Mouse (Mus musculus) kidney, adult 2 months (tissue): Measurements from ENCODE around the gene 2410137M14Rik. TPM values are rescaled to one million over a fixed set of nuclear protein-coding genes. Genes with fewer than 3 reads are reported as not detected.
"Not testable (repeated sequence)": the region's sequence is repeated elsewhere in the genome, so short reads cannot be mapped to it uniquely, and the experiment has no call there.

Experiments
- DNase-seq: peaks from one replicate; pipeline ENCODE4 v3.0.0; 2021
- H3K27ac ChIP-seq: fragments of 200-500 bp; 2 replicates; pipeline ENCODE4 v1.5.1; 2012; ENCODE audit warnings: low read depth, low read length, control low read depth, inconsistent platforms; ENCODE audit not compliant: insufficient read depth
- H3K27me3 ChIP-seq: fragments of 200-500 bp; replicated peaks from 2 replicates; pipeline ENCODE4 v1.6.1; 2012; ENCODE audit warnings: mild to moderate bottlenecking, moderate library complexity, low read length, inconsistent platforms; ENCODE audit not compliant: control insufficient read depth, insufficient read depth
- H3K36me3 ChIP-seq: fragments of 200-500 bp; 2 replicates; pipeline ENCODE4 v1.6.1; 2012; ENCODE audit warnings: mild to moderate bottlenecking, moderate library complexity, low read length, inconsistent platforms; ENCODE audit not compliant: control insufficient read depth, insufficient read depth
- H3K4me1 ChIP-seq: fragments of 200-500 bp; 2 replicates; pipeline ENCODE4 v1.6.1; 2011; ENCODE audit warnings: low read length; ENCODE audit not compliant: control insufficient read depth, insufficient read depth
- H3K4me3 ChIP-seq: fragments of 200-500 bp; 2 replicates; pipeline ENCODE4 v1.5.1; 2011; ENCODE audit warnings: mild to moderate bottlenecking, low read depth, low read length, control low read depth; ENCODE audit not compliant: insufficient read depth
- CTCF ChIP-seq: fragments of 200-500 bp; conservative IDR thresholded peaks from 2 replicates; pipeline ENCODE4 v1.5.1; 2011; ENCODE audit warnings: low read depth, mild to moderate bottlenecking, control low read depth, low read length, moderate library complexity, mixed read lengths; ENCODE audit not compliant: insufficient read depth, insufficient read length
- POLR2A ChIP-seq: fragments of 200-500 bp; IDR thresholded peaks from one replicate; pipeline ENCODE4 v1.6.1; 2011; ENCODE audit warnings: low read depth, low read length, control low read depth
- WGBS: fragments of 180-500 bp; shearing (Covaris S2); methylation state at CpG from one replicate; pipeline ENCODE4 v1.1.7; 2018; 5-methylcytosine and 5-hydroxymethylcytosine counted together
- polyA plus RNA-seq: library from polyadenylated mRNA; depleted of rRNA; stranded (reverse); fragments of >200 nt; gene quantifications from 2 replicates; pipeline ENCODE4 v1.2.3, GENCODE M21; 2012

2410137M14Rik gene
- polyA plus RNA-seq, 1 experiment = 0.25 TPM

DNA sequence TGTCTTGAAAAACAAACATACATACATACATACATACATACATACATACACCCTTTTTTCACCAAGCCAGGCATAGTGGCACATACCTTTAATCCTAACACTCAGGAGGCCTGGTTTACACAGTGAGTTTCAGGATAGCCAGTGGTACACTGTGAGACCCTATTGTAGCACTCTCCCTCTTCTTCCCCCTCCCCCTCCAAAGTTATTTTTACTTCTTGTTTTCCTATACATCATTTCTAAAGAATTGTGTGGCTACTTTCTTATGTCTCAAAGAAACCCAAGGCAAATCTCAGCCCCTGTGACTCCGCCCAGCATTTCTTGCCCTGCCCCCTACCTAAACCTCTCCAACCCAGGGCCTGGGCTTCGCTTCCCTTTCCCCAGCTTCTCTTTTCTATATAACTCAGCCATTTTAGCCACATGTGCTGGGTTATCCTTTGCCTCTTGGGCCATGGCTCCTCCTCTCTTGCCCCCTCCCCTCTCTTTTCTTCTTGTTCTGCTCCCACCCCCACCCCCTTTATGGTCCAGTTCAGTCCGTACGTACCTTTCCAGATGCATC, 12.8 kb upstream of the 2410137M14Rik start:
- Histone ChIP-seq H3K4me3 (no peak overlapping the region), H3K36me3 (no peaks in the 10 kb centered on the region), H3K4me1 (no peaks in the 10 kb centered on the region; the same call in 1 of the 2 replicates), H3K27me3 (no peaks in the 10 kb centered on the region), H3K27ac (no peak overlapping the region)
- no peak for TF ChIP-seq POLR2A
- no peak for TF ChIP-seq CTCF
- DNase-seq = no peak
- 89% methylated on average over 4 of the region's 4 CpGs for WGBS

DNA sequence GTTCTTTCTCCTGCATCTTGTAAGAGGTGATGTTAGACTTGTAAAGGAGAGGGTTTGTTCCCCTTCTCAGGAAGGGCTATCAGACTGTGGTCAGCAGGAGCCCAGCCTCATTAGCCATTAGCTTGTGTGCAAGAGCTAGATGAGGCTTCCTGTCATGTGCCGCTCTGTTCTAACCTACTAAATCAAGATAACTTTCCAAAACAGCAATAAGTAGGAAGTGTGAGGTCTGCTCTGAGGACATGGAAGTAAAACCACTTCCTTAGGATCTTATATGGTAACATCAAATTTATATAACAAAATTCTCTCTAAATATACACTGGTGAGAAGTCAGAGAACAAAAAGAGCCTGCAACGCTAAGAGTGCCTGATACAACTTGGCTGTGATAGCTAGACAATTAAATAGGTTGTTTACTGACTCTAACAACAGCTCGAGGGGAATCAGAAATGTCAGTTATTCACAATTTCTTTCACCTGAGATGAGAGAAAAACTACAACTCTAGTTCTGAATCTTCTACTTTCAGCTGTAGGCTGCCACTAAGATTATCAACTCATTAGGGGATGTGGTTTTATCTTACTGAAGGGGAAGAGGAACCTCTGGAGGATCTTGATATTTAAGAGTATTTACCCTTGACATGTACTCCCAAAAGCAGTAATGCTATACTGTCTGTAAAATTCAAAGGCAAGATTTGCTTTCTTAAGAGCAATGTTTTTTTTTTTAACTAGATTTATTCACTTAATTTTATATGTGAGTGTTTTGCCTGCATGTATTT, 11.5 kb upstream of the 2410137M14Rik start:
- no peaks in the 10 kb centered on the region for H3K36me3 ChIP-seq
- H3K4me3 ChIP-seq = no peak overlapping the region
- no peak overlapping the region for H3K27ac ChIP-seq
- TF ChIP-seq POLR2A (no peak), CTCF (no peak)
- no peaks in the 10 kb centered on the region; the same call in 1 of the 2 replicates for H3K4me1 ChIP-seq
- WGBS = 55% methylated on average over 3 of the region's 3 CpGs
- no peaks in the 10 kb centered on the region for H3K27me3 ChIP-seq
- DNase-seq = no peak

DNA sequence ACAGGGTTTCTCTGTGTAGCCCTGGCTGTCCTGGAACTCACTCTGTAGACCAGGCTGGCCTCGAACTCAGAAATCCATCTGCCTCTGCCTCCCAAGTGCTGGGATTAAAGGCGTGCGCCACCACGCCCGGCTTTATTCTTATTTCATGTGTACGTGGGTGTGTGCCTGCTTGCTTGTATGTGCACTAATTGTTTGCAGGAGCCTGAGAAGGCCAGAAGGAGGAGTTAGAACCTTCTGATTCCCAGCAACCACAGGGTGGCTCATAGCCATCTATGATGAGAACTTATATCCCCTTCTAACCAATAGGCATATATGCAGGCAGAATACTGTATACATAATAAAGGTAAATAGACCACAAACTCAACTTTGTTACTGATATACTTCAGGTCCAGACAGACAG, 9.6 kb upstream of the 2410137M14Rik start:
- WGBS = 95% methylated on average over 6 of the region's 6 CpGs
- H3K4me1 ChIP-seq, DNase-seq, H3K36me3 ChIP-seq, H3K27ac ChIP-seq, H3K27me3 ChIP-seq, H3K4me3 ChIP-seq: not testable (repeated sequence)

DNA sequence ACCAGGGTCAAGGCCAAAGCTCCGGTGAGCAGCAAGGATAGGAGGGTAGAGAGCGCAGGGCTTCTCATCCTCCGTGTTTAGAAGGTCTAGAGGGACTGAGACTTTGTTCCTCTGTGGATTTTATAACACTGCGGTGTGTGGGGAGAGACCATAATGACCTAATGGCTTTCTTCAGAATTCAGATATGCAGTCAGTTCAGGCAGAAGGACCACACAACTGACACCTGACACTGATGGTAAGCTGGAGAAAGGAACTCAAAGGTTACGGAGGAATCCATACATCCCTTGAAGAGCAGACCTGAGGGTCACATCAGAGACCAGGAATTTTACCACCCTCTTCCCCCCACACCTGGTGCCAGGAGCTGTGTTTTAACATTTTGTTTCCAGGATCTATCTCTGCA, 8.4 kb upstream of the 2410137M14Rik start, which contains the start of gene H2-M5:
Gene H2-M5, minus strand, starts transcription at position 101 of the 400 bp plus-strand sequence.
- no peak for TF ChIP-seq POLR2A
- no peak for TF ChIP-seq CTCF

DNA sequence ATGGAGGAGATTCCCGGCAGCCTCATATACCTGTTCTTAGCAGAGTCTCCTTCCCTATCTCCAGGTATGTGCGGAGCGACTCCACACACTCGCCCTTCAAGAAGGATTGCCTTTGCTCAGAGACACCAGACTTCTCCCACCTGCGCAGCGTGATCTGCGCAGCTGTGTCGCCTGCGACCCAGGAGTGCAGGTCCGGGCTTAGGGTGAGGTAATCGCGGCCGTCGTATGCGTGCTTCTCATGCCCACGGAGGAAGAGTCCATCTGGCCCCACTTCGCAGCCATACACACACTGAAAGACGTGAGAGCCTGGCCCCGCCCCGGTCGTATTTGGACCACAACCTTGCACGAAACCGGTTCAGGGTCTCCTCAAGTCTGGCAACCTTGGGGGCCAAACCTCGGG, 7.4 kb upstream of the 2410137M14Rik start:
- no peak for DNase-seq
- TF ChIP-seq POLR2A (no peak), CTCF (no peak)
- Histone ChIP-seq H3K27ac (no peak overlapping the region), H3K36me3 (no peaks in the 10 kb centered on the region), H3K27me3 (no peaks in the 10 kb centered on the region), H3K4me1 (no peaks in the 10 kb centered on the region), H3K4me3 (no peak overlapping the region)
- WGBS = 12% methylated on average over 24 of the region's 24 CpGs

More for the DNA sequence above, 8.4 kb upstream of the 2410137M14Rik start, which contains the start of gene H2-M5:
- DNase-seq = no peak
- no peaks in the 10 kb centered on the region for H3K36me3 ChIP-seq
- 35% methylated on average over 5 of the region's 5 CpGs for WGBS
- no peak within 1 kb of the TSS for H3K4me3 ChIP-seq
- no peaks in the 10 kb centered on the region for H3K4me1 ChIP-seq
- H3K27me3 ChIP-seq = no peaks in the 10 kb centered on the region
- H3K27ac ChIP-seq = no peak within 1 kb of the TSS

DNA sequence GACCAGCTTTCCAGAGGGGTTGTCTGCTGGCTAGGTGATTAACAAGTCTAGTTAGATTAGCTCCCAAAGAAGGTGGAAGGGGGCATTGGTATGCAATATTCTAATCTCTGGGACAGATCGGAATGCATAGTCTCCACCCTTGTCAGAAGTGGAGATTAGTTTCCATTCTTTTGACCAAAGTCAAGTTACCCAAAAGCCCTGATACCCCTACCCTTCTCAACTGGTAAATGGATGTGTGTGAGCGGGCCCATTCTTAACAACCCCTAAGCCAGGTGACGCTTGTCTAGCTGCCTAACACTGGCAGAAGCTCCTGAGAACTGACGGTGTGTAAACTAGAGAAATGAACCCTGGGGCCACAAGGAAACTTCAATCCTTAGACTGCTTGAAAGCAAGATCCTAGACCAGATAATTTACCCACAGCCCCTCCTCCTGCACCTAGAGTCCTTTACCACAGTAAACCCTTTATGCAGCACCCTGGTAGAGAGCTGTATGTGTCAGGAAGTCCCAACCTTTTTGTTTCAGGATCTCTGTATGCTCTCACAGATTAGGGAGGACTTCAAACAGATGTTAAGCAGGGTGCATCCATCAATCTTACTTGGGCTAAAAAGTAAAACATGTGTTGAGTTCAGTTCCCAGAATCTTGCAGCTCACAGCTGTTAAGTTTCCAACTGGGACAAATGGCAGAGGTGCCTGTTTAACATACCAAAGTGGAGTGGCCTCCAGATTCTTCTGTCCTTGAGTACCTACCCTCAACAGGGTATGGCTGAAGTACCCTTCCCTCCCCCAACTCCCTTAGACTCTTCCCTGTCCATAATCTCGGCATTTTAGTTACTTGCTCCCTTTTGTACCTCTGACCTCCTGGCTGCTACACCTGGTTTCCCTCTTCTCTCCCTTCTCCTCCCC, 1.5 kb upstream of the 2410137M14Rik start:
- 62% methylated on average over 5 of the region's 5 CpGs for WGBS
- DNase-seq = no peak
- Histone ChIP-seq H3K27ac (no peak overlapping the region), H3K4me1 (peaks cover 4% of the 10 kb centered on the region; the same call in 1 of the 2 replicates), H3K27me3 (no peaks in the 10 kb centered on the region), H3K36me3 (no peaks in the 10 kb centered on the region), H3K4me3 (no peak overlapping the region)
- no peak for TF ChIP-seq CTCF
- TF ChIP-seq POLR2A = no peak

DNA sequence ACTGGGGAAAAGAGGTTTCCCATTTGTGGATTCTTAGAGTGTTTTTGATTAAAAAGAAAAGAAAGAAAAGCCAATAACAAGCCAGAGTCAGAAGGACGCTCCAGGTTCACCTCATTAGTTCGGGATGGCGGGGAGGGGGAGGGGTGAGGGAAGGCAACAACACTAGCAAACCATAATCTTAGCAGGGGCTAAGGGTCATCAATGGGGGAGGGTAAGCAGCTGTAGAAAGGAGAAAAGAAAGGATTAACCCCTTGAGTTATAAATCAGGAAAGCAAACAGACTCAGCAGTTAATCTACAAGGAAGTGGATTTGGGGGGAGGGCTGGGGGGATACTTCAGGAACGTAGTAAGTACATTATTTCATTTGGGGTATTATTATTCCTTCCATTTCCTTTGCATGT, 808 bp upstream of the 2410137M14Rik start:
- DNase-seq = no peak
- Histone ChIP-seq H3K27me3 (no peaks in the 10 kb centered on the region), H3K4me1 (peaks cover 4% of the 10 kb centered on the region; the same call in 1 of the 2 replicates), H3K27ac (no peak overlapping the region), H3K4me3 (no peak overlapping the region), H3K36me3 (no peaks in the 10 kb centered on the region)
- TF ChIP-seq CTCF (no peak), POLR2A (no peak)
- 16% methylated on average over 4 of the region's 4 CpGs for WGBS
